Mouse (Mus musculus) liver, postnatal 0 days (tissue): ENCODE results near the gene Htt.

ENCODE experiments used
- CTCF ChIP-seq: sonication (generic); IDR thresholded peaks from 2 replicates; pipeline ENCODE4 v1.5.1; 2016; ENCODE audit warnings: antibody characterized with exemption, low read depth
- EP300 ChIP-seq: IDR thresholded peaks from 2 replicates; pipeline ENCODE4 v1.6.1; 2016; ENCODE audit warnings: antibody characterized with exemption, low read depth, mild to moderate bottlenecking

- TF ChIP-seq EP300 (no peak; the same call in 1 of the 2 replicates), CTCF (peak; percentile 22; the same call in 1 of the 2 replicates)
These were observed at the start of gene Htt for GRCm38 (mm10) chr5:34761509-34761908.
